Comparison of ENCODE assay signal across 9 mouse cellular contexts in the genomic region with DNA sequence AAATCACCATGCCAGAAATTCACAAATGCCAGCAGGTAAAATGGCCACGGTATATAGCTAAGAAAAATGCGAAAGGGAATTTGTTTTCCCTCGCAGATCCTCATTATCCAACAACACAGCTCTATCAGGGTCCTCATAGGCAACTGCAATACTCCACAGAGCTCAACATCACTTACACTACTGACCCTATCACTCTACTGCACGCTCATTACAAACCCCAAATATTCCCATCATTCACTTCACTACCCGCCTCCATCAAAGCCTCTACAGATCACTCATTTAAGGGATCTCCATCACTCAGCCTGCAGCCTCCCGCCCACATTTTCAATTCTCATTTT. TPM values are rescaled to one million over a fixed set of nuclear protein-coding genes. Genes with fewer than 3 reads are reported as not detected.
DNase-seq lines count a peak whose midpoint lies in the region; ATAC-seq and TF ChIP-seq lines count a peak whose summit lies in the region.
"Had no signal": no experiment of that assay in that cellular context is flagged by ENCODE, and none has a peak within 500 bp of the region (broad histone marks: within the 10 kb centered on the region; RNA-seq: fewer than 3 reads in every experiment).

No protein-coding gene starts in this region.

- no peaks in the 10 kb centered on the region for H3K79me2 ChIP-seq in liver, adult 2 months (ENCODE audit: control insufficient read depth, insufficient read depth, low read length)

- no peak for DNase-seq in liver, adult 2 months (ENCODE audit: extremely low read depth, low read depth, low spot score)
- no peak for DNase-seq in liver
- no peak for DNase-seq in embryonic facial prominence, embryonic 14.5 days (ENCODE audit: low spot score)
- DNase-seq in right cerebral cortex, postnatal 14 days: no peak
- DNase-seq in cerebellum, postnatal 36 days: no peak
- DNase-seq in thymus, postnatal 4 days: no peak

- no peak overlapping the region for H3K27ac ChIP-seq in liver, adult 2 months (replicated peaks; ENCODE audit: insufficient read depth, low read depth, low read length)
- peak overlapping the region; percentile 87 for H3K27ac ChIP-seq in embryonic facial prominence, embryonic 14.5 days (replicated peaks; ENCODE audit: low read depth, low read length)
- no peak overlapping the region for H3K27ac ChIP-seq in intestine, embryonic 15.5 days
- H3K27ac ChIP-seq in neural tube, embryonic 12.5 days: no peak overlapping the region

- peaks cover 17% of the 10 kb centered on the region for H3K9me3 ChIP-seq in embryonic facial prominence, embryonic 14.5 days (ENCODE audit: control insufficient read depth, low read length)
- no peaks in the 10 kb centered on the region for H3K9me3 ChIP-seq in intestine, embryonic 15.5 days
- no peaks in the 10 kb centered on the region for H3K9me3 ChIP-seq in neural tube, embryonic 12.5 days

- H3K27me3 ChIP-seq in liver, adult 2 months (ENCODE audit: control insufficient read depth, insufficient read depth, low read length): no peaks in the 10 kb centered on the region
- no peaks in the 10 kb centered on the region for H3K27me3 ChIP-seq in embryonic facial prominence, embryonic 14.5 days (replicated peaks; ENCODE audit: control insufficient read depth, insufficient read depth, low read length)
- H3K27me3 ChIP-seq in intestine, embryonic 15.5 days (replicated peaks): no peaks in the 10 kb centered on the region
- H3K27me3 ChIP-seq in neural tube, embryonic 12.5 days (replicated peaks): no peaks in the 10 kb centered on the region

- peak overlapping the region; percentile 48 for H3K4me2 ChIP-seq in embryonic facial prominence, embryonic 14.5 days (ENCODE audit: low read depth, low read length)
- H3K4me2 ChIP-seq in intestine, embryonic 15.5 days (replicated peaks): peak overlapping the region; percentile 57
- H3K4me2 ChIP-seq in neural tube, embryonic 12.5 days (replicated peaks): peak overlapping the region; percentile 52

- no peaks in the 10 kb centered on the region for H3K4me1 ChIP-seq in liver, adult 2 months (ENCODE audit: control insufficient read depth, insufficient read depth, low read length)
- no peaks in the 10 kb centered on the region for H3K4me1 ChIP-seq in embryonic facial prominence, embryonic 14.5 days (ENCODE audit: control insufficient read depth, insufficient read depth, low read length)
- no peaks in the 10 kb centered on the region for H3K4me1 ChIP-seq in intestine, embryonic 15.5 days (replicated peaks)
- no peaks in the 10 kb centered on the region for H3K4me1 ChIP-seq in neural tube, embryonic 12.5 days

- no peak for TF ChIP-seq POLR2A in liver, adult 2 months (IDR thresholded peaks at IDR 0.05; ENCODE audit: extremely low read depth, insufficient read depth, low read length)

- 39% methylated on average over 6 of the region's 6 CpGs for WGBS in liver, adult 2 months
- WGBS in embryonic facial prominence, embryonic 14.5 days: 31% methylated on average over 6 of the region's 6 CpGs
- WGBS in intestine, embryonic 15.5 days: 32% methylated on average over 6 of the region's 6 CpGs
- 33% methylated on average over 6 of the region's 6 CpGs for WGBS in neural tube, embryonic 12.5 days

- TF ChIP-seq CTCF in liver, adult 2 months (IDR thresholded peaks at IDR 0.05; ENCODE audit: low read depth, low read length): no peak

- H3K36me3 ChIP-seq in liver, adult 2 months (ENCODE audit: control insufficient read depth, insufficient read depth, low read length): no peaks in the 10 kb centered on the region
- H3K36me3 ChIP-seq in embryonic facial prominence, embryonic 14.5 days (ENCODE audit: control insufficient read depth, insufficient read depth, low read length): peaks cover 3% of the 10 kb centered on the region; the same call in 1 of the 2 replicates
- no peaks in the 10 kb centered on the region for H3K36me3 ChIP-seq in intestine, embryonic 15.5 days
- 0 out of 2 replicates have a peak, but pooled peaks cover 2% of the 10 kb centered on the region for H3K36me3 ChIP-seq in neural tube, embryonic 12.5 days

- H3K4me3 ChIP-seq in liver, adult 2 months (ENCODE audit: insufficient read depth, low read depth, low read length): peak overlapping the region; percentile 45
- H3K4me3 ChIP-seq in embryonic facial prominence, embryonic 14.5 days (ENCODE audit: low read depth, low read length): peak overlapping the region; percentile 47
- peak overlapping the region; percentile 39 for H3K4me3 ChIP-seq in intestine, embryonic 15.5 days (replicated peaks)
- peak overlapping the region; percentile 34 for H3K4me3 ChIP-seq in neural tube, embryonic 12.5 days

- ATAC-seq in embryonic facial prominence, embryonic 14.5 days (ENCODE audit: low read depth): peak; percentile 61; the same call in 1 of the 2 replicates
- peak; percentile 25; the same call in 1 of the 2 replicates for ATAC-seq in intestine, embryonic 15.5 days
- peak; percentile 43; the same call in 1 of the 2 replicates for ATAC-seq in neural tube, embryonic 12.5 days (ENCODE audit: low FRiP score, low read depth)

- H3K9ac ChIP-seq in liver, adult 2 months (ENCODE audit: low read depth, low read length): no peak overlapping the region
- peak overlapping the region; percentile 61 for H3K9ac ChIP-seq in embryonic facial prominence, embryonic 14.5 days (ENCODE audit: low read depth, low read length)
- H3K9ac ChIP-seq in intestine, embryonic 15.5 days: no peak overlapping the region
- H3K9ac ChIP-seq in neural tube, embryonic 12.5 days: peak overlapping the region; percentile 6; the same call in 1 of the 2 replicates

RNA-seq across cellular contexts. Expression of gene Zfp300, which starts 0.7 kb away (rescaled TPM):
- total RNA-seq in liver, adult 2 months (2014; rRNA removed): 0.13 and 0.18 TPM in 2 replicates
- 0.02 TPM in 1 of 2 replicates, not detected in the other for polyA plus RNA-seq in liver, adult 2 months (2012; rRNA removed)
- 2.2 and 2.5 TPM in 2 replicates for polyA plus RNA-seq in embryonic facial prominence, embryonic 14.5 days (2014; fragmentation: Nextera tagmentation; extraction: Ambion mirVana)
- polyA plus RNA-seq in intestine, embryonic 15.5 days (2015; fragmentation: Nextera tagmentation; extraction: Ambion mirVana): 0.77 and 1.7 TPM in 2 replicates
- 2.8 and 3.1 TPM in 2 replicates for polyA plus RNA-seq in neural tube, embryonic 12.5 days (2016; fragmentation: Nextera tagmentation; extraction: Ambion mirVana)
- polyA plus RNA-seq: large intestine, adult 2 months had no signal

RNA-seq across cellular contexts. Expression of gene Spaca5, which starts 20.4 kb away (rescaled TPM):
- not detected in 2 replicates for total RNA-seq in liver, adult 2 months (2014; rRNA removed)
- not detected in 2 replicates for polyA plus RNA-seq in liver, adult 2 months (2012; rRNA removed)
- not detected in 2 replicates for polyA plus RNA-seq in embryonic facial prominence, embryonic 14.5 days (2014; fragmentation: Nextera tagmentation; extraction: Ambion mirVana)
- not detected in 2 replicates for polyA plus RNA-seq in intestine, embryonic 15.5 days (2015; fragmentation: Nextera tagmentation; extraction: Ambion mirVana)
- not detected in 2 replicates for polyA plus RNA-seq in neural tube, embryonic 12.5 days (2016; fragmentation: Nextera tagmentation; extraction: Ambion mirVana)
- polyA plus RNA-seq: large intestine, adult 2 months had no signal

RNA-seq across cellular contexts. Expression of gene Zfp182, which starts 26.5 kb away (rescaled TPM):
- total RNA-seq in liver, adult 2 months (2014; rRNA removed): 4.6 and 7.2 TPM in 2 replicates
- 0.25 and 0.32 TPM in 2 replicates for polyA plus RNA-seq in liver, adult 2 months (2012; rRNA removed)
- 5.7 TPM in 2 replicates for polyA plus RNA-seq in embryonic facial prominence, embryonic 14.5 days (2014; fragmentation: Nextera tagmentation; extraction: Ambion mirVana)
- polyA plus RNA-seq in intestine, embryonic 15.5 days (2015; fragmentation: Nextera tagmentation; extraction: Ambion mirVana): 4.7 and 4.9 TPM in 2 replicates
- polyA plus RNA-seq in neural tube, embryonic 12.5 days (2016; fragmentation: Nextera tagmentation; extraction: Ambion mirVana): 7.4 and 8.2 TPM in 2 replicates

RNA-seq across cellular contexts. Expression of gene Ssxa1, which starts 27.0 kb away (rescaled TPM):
- total RNA-seq in liver, adult 2 months (2014; rRNA removed): not detected in 2 replicates
- polyA plus RNA-seq in liver, adult 2 months (2012; rRNA removed): not detected in 2 replicates
- not detected in 2 replicates for polyA plus RNA-seq in embryonic facial prominence, embryonic 14.5 days (2014; fragmentation: Nextera tagmentation; extraction: Ambion mirVana)
- not detected in 2 replicates for polyA plus RNA-seq in intestine, embryonic 15.5 days (2015; fragmentation: Nextera tagmentation; extraction: Ambion mirVana)
- not detected in 2 replicates for polyA plus RNA-seq in neural tube, embryonic 12.5 days (2016; fragmentation: Nextera tagmentation; extraction: Ambion mirVana)
- polyA plus RNA-seq: large intestine, adult 2 months had no signal

Comparison
In these comparisons a context has a peak if more than half of its experiments do, and no peak if none do; other contexts are left out.
1. H3K9ac ChIP-seq: peak in embryonic facial prominence, embryonic 14.5 days (single experiment) and neural tube, embryonic 12.5 days (single experiment); none in liver, adult 2 months (single experiment) and intestine, embryonic 15.5 days (single experiment).
2. Peak in every context shown above with its lines, with median percentiles within 50 percentile points of each other: H3K4me3 ChIP-seq, ATAC-seq and H3K4me2 ChIP-seq.